Mouse (Mus musculus) layer of hippocampus, postnatal 25 days (tissue): Measurements from ENCODE around the gene 4932414N04Rik. TPM values are rescaled to one million over a fixed set of nuclear protein-coding genes. Genes with fewer than 3 reads are reported as not detected.
"Not testable (repeated sequence)": the region's sequence is repeated elsewhere in the genome, so short reads cannot be mapped to it uniquely, and the experiment has no call there.

Source experiments
- DNase-seq, 2 experiments: peaks; one replicate each; pipeline ENCODE4 v3.0.0; 2022; ENCODE audit warnings: mixed read lengths in 2 of 2, low spot score in 1 of 2; ENCODE audit errors: extremely low spot score in 1 of 2
- total RNA-seq, 2 experiments: library from RNA; stranded (reverse); gene quantifications; 2 replicates each; pipeline ENCODE4 v1.2.3; 2021

The 4932414N04Rik gene
- not detected for total RNA-seq

DNA sequence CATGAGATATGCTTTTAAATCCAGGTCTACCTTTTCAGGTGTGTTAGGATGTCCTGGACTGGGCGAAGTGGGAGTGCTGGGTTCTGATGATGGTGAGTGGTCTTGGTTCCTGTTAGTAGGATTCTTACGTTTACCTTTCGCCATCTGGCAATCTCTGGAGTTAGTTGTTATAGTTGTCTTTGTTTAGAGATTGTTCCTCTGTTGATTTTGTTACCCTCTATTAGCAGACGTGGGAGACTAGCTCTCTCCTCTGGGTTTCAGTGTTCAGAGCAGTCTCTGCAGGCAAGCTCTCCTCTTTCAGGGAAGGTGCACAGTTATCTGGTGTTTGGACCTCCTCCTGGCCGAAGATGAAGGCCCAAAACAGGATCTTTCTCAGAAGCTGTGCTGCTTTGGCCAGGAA lies at the start of gene 4932414N04Rik:
4932414N04Rik (plus strand) TSS at position 301 of the 400 bp plus-strand sequence.
- DNase-seq: not testable (repeated sequence)

DNA sequence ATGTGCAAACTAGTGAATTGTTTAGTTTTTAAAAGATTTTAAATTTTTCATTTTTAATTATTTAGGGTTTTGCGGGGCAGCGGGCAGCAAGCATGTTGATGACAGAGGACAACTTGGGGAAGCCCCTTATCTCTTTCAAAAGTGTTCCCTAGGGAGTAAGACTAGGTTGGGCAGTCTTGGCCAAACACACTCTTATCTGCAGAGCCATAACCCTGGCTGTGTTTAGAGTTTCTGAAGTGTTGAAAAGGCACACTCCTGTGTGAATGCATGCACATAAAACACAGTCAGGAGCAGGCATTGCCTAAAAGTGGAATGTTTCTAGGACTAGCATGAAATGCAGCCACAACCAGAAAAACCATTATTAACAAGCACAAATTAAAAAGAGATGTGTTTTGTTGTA lies 75.9 kb downstream of the 4932414N04Rik start:
- no peak for DNase-seq

DNA sequence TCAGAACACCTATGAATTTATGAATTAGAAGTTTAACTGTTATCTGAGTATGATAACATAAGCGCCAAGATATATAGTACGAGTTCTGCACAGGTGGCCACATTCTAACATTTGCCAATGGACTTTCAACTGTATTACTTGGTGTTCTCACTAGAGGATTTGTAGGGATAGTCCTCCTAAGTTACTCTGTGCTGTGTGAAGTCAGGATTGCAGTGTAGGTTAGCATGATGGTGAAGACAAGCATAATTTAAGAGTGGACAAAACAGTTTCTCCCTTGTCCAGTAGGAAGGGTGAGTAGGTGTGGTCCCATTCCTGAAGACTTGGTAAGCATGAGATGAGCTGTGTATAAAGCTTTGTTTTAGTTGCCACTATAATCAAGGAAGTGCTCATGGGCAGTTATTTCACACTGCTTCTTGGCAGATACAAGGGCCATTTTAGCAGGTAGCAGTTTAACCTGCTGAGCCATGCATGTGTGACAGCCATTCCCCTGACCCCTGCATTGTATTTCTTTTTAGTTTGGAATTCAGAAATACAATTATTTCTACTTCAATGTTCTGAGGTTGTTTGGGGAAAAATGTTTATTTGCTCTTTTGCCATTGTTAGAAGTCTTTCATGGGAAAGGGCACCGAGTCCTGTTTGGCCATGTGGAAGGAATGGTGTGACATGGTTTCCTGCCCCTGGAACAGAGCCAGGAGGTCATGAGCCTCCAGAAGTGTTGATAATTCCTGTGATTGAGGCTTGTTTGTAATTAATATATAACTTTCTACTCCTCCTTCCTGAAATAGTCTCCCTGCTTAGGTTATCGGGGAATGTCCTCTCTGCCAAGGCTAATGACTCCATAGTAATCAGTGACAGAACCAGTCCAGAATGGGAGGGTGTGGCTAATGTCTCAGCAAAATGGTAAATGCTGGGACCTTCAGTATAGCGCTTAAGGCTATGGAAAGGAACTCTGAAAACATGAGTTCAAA lies 83.8 kb downstream of the 4932414N04Rik start:
- no peak for DNase-seq

DNA sequence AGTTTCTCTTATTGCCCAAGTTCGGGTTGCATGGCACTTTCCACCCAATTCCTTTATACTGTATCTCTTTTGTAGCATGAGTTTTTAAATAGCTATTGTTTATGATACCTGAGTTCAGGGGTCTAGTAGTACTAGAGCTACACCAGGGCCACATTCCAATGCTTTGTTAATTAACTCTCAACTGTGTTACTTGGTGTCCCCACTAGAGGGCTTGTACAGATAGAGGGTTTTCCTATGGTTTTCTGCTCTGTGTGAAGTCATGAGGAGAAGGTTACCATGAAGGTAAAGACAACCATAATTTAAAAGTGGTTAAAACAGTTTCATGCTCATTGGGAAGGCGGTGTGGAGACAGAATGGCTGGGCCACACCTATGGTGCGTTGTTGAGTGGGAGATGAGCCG lies 88.3 kb downstream of the 4932414N04Rik start:
- DNase-seq: no peak

DNA sequence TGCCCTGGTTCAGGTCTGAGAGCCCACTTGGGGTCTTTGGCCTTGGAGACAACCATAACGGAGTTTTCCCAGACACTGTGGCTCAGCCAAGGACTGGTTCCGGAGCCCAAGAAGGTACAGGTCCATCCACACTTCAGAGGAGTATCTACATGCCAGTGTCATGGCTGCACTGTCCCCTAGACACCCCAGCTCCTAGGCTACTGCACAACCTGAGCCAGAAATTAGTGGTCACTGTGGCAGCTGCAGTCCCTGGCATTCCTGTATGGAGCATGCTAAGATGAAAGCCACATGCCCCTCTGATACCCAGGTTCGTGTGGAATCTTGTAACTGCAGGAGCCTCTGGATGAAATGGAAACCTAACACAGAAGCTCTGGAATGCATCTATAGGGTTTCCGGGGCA lies 99.9 kb downstream of the 4932414N04Rik start:
- no peak for DNase-seq

DNA sequence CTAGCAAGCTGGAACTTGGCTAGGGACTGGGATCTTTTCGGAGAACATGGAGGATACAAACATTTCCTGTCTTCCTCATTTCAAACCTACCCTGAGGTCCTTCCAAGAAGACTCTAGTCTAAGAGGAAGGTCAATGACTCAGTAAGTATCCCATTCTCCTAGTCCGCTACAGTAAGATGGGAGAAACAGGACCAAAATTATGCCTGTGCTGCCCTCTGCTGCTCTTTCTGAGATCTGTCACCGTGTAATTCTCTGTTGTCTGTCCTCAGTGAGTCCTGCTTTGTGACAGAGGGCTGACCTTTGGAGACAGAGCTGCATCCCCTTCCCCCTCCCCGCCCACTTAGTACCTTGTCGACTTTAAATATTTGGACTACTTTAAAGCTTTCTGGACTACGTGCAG lies 100.5 kb downstream of the 4932414N04Rik start:
- DNase-seq: peak; percentile 22 to 51

DNA sequence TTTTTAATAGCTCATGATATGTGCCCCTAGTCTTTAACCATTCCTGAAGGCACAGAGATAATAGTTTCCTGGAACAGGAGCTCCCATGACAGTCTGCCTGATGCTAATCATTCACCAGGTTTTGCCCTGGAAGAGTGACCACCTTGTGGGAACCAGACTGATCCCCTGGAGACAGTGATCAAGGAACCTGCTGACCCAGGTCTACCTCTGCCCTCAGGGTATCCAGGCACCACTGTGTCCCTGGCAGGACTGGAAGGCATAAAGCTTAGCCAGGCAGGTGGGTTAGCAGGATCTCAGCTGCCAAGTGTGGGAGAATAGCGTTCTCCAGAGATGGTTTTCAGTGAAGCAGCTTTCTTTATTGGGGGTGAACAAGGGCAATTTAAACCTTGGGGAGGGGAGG lies 109.1 kb downstream of the 4932414N04Rik start:
- DNase-seq: no peak

DNA sequence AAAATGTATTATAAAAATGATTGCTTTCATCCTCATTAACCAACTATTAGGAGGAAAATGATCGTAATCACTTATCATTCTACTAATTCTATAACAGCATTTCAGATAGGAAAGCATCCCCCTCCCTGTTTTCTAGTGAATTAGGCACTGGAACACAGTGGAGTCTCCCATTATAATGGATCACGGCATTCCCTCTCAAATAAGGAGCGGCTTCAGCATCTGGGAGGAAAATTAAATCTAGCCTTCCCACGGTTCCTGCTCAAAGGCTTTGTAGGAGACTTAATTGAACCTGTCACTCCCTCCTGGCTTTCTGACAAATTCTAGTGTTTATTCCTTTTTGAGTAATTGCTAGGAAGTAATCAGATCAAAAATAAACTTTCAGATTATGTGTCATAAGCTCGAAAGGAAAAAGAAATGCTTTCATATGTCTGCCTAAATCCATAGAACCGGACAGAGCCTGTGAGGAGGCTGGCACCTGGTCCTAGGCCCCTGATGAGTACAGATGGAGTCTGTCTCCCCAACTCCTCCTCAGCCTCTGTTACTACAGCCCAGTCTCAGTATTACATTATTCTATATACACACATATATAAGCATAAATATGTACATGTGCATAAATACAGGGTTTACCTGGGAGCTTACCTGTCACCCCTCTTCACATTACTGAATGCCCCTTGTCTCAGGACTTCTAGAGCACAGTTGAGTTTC lies 111.1 kb downstream of the 4932414N04Rik start:
- no peak for DNase-seq

DNA sequence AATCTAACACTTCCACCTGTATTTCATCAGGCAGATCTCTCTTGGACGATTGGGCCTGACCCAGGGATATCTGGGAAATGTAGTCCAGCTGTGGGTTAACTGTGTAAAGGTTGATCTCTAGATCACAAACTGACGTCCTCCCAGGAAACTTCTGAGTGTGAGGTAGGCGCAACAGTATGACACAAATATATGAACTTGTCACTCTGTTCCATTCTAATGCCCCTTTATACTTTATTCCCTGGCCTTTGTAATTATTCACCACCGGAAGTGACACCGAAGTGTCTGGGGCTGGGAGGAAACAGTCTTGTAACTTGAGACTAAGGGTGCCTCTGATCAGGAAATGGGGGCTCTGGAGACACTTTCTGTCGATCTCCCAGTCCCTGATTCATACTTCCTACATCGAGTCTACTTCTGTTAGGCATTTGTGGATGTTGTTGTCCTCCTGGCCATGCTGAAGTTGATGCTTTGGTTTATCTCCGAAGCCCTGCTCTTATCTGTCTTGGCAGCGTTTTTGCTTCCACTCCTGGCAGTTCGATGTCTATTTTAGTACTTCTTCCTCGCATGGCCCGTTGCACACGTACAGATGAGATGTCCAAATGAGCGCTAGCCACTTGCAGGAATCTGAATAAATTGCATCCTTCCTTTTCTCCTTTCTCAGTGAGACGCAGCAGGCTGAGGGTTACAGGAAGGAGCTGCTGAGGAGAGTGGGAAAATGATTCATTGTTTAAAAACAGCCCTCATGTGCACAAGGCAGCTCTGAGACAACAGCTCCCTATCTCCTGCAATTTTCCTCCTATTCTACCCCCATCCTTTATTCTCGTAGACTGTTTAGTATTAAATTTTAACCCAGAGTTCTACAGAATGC lies 126.2 kb downstream of the 4932414N04Rik start:
- no peak for DNase-seq

DNA sequence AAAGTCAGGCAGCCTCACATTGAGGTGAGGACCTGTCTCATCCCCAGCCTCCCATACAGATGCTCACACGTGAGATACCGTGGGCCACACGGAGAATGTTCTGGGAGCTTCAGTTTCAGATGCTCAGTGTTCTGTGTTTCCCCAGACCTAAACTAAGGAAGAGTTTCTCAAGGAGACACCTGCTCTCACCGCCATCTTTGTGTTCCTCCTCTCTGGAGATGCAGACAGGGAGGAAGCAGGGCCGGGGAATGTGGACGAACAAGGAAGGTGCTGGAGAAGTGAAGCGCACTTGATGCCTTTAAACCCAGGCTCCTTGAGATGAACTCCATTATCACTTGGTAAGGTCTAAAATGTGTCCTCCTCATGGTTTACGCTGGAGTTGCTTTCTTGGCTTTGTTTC lies 127.4 kb downstream of the 4932414N04Rik start:
- DNase-seq: not testable (repeated sequence)

DNA sequence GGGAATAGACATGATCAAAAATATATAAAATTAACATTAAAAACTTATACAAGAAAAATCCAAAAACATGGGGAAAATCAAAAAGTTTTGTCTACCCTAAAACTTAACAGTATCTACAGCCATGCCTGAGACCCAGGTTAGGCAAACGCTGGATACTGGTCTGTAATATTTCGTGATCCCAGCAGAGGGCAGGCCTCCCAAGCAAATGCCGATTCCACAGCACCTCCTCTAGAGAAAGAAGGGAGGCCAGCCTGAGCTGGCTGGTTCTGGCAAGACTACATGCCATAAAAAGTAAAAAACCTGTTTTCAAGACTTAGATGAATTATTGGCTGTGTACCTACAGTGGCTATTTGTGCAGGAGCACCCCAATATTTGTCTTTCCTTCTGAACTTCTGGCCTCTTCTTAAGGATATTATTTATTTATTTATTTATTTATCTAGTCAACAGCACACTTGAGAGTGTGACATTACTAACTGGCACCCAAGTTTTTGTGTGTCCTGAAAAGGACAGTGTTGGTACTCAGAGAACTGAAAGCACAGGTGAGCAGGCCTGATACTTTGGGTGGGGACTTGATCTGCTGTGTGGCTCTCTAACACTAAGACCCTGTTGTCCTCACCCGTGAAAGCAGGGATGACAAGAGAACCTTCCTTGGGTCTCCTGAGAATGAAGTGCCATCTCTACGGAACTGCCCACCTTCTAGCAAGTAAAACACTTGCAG lies 128.6 kb downstream of the 4932414N04Rik start:
- DNase-seq: peak; percentile 62 to 89

DNA sequence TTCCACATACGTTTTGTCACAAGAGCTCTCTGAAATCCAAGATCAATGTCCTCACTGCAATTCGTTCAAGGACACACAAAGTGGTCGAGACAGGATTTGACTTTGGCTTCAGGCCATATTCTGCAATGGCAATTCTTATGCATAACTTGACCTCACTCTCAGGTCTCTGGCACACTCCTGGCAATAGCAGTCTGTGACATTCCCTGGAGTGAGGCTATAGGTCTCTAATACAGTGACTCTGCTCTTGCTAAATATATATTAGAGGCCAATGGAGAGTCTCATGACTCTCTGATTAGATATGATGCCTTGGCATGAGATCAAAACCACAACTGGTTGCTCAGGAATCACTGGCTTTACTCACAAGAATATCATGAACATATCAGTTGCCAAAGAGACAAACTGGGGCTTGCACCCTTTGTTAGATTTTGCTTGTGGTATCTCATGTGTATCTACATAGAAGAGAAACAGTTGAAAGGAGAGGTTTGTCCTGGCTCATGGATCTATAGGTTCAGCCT lies 130.9 kb downstream of the 4932414N04Rik start:
- DNase-seq: no peak

DNA sequence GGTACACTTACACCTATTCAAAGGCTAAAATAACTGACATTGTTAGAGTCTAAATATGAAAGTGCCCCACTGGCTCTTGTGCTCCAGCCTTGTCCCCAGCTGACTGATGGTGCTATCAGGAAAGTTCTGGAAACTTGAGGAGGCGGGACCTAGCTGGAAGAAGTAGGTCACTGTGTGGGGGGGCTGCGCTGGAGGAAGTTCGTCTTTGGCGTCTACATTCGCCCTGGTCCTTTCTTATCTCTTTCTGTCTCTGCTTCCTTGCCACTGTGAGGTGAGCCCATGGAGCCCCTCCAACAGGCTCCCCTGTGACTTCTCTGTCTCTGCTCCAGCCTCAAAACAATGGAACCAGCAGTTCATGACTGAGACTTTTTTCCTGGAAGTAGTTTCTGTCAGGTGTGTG lies 136.0 kb downstream of the 4932414N04Rik start:
- DNase-seq: no peak

DNA sequence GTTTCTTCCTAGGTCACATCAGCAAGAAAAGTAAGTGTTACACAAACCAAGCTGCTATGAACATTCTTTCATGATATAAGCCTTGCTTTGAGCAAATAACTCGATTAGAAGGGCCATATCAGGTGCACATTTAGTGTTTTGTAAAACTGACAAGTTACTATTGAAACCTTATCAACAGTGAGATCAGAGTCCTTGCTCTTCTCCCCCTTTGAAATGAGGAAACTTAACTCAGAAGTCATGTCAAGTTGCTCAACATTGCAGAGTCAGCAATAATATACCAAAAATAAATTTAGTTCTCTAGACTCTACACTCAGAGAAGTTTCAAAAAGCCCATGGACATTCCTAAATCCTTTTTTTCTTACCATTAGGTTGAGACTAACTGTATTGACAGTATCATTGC lies 137.2 kb downstream of the 4932414N04Rik start:
- no peak for DNase-seq

DNA sequence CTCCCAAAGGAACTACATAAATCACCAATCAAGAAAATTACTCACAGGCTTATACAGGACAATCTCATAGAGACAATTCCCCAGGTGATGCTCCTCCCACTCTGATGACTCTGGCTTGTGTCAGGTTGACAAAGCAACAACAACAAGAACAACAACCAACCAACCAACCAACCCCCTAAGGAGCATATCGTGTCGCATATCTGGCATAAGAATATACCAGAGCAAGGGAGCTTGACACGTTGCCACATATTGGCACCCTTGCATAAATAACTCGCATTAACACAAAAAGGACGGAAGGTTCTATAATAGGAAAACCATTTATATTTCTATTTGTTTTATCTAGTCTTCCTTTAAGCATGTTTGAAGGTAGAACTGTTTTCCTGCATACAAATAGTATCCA lies 137.9 kb downstream of the 4932414N04Rik start:
- DNase-seq: no peak

DNA sequence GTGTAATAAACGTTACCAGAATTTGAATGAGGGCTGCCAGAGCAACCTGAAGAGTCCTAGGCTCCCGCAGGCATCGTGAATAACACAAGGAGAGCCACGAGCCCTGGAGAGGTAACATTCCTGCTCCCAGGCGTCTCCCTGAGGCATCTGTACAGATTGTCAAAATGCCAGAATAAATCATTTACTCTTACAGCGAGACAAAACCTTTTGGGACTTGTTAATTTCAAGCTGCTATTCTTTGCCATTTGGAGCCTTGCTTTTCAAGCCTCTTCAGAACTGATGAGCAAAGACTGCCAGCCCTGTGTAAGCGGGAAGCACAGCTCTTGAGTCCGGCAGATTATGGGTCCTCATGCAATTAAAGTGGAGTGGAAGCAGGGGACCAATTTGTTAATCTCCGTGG lies 138.3 kb downstream of the 4932414N04Rik start:
- DNase-seq: no peak

DNA sequence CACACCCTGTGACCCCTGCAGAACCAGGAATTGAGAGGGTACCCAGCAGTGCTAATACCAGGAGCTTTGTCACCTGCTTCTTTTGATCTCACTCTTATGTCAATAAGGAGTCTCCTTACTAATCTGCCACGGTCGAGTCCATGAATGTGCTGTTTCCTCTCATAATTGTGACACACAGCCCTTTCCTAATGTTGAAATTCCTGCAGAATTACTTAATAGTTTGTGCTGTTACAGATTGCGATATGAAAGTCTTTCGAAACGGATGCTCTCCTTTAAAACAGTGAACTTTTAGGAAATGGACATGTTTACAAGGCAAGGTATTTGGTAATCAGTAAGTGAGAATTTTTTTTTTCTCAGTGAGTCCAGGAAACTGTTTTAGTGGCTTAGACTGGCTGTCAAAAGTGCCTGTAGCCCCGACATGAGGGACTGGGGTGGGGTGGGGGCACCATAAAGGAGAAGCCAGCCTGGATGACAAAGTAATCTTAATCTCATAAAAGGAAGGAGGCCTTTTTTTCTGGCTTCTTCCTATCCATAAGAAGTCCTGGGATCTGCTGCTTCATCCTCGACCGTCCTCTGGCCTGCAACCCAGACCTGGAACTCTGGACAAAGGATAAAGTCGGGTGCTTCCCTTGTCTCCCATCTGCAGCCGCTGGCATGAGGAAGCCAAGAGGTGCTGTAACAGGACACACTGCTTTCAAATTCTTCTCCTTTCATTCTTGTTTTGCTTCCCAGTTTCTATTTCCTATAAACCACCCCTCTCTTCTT lies 139.9 kb downstream of the 4932414N04Rik start:
- no peak for DNase-seq

DNA sequence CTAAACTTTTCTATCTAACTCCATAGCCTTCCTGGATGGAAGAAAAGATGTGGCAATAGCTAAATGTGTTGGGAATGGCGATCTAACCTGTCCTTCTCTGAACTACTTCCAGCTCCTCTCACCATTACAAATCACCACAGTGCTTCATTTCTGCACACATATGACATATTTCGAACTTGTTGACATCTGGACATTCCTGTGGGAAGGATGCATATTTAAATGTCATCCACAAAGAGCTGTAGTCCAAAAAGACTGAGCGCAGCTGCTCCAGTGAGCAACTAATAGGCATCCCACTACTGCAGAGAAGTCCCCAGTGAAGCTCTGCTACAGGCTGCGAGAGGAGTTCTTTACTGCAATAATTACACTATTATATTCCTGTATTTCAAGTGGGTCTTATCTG lies 140.8 kb downstream of the 4932414N04Rik start:
- DNase-seq: no peak
